Mouse (Mus musculus) G1E-ER4 (cell line): ENCODE data around the gene Fdxacb1. TPM values are rescaled to one million over a fixed set of nuclear protein-coding genes. Genes with fewer than 3 reads are reported as not detected.

Experiments
- GATA1 ChIP-seq: IDR thresholded peaks from one replicate; pipeline ENCODE4 v1.8.0; 2012; ENCODE audit warnings: low read length, inconsistent platforms
- polyA plus RNA-seq: library from polyadenylated mRNA; stranded (reverse); fragments of >175 nt; gene quantifications from 2 replicates; pipeline ENCODE4 v1.2.3, GENCODE M21; 2012

The Fdxacb1 gene
- polyA plus RNA-seq, 1 experiment, result 1.9 TPM

DNA sequence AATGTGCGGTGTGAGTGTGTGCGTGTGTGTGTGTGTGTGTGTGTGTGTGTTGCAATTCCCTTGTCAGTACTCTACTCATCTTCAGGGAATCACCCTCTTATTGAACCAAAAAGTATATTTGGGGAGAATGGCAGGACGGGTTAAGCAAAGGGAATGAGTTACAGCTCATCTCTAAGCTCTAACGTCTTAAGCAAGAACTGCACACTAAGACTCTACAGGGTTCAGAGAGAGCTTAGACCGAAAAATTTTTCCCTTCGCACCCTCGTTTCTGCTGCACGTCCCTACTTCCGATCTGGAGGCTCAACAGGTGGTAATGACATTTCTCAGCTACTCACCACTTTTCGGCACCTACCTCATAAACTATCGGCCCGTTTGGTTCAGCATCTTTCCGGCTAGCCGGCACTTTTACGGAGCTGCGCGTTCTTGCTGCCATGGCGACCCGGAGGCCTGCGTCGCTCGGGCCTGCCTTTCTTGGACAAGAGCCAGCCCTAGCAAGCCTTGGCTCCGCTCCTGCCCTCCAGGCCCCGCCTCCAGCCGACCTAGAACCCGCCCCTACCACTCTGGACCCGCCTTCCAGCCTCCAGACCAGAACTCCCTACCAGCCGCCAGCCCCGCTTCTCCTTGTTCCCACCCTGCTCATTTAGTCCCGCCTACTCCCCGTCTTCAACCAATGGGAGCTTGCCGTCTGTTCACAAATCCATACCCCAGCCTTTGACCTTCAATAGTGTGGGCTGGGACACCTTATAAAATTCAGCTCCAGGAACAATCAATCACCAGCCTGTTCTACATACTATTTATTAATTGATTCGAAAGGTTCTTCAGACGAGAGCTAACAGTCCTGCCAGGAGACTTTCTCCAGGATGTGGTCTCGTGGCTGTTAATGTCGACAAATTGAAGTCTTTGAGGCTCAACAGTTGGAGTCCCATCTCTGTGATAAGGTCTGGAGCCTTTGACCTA is 28.8 kb upstream of the Fdxacb1 start, which contains the start of gene Dixdc1:
Dixdc1 (minus strand) TSS at position 604 of the 957 bp plus-strand sequence.
- TF ChIP-seq GATA1, result no peak

DNA sequence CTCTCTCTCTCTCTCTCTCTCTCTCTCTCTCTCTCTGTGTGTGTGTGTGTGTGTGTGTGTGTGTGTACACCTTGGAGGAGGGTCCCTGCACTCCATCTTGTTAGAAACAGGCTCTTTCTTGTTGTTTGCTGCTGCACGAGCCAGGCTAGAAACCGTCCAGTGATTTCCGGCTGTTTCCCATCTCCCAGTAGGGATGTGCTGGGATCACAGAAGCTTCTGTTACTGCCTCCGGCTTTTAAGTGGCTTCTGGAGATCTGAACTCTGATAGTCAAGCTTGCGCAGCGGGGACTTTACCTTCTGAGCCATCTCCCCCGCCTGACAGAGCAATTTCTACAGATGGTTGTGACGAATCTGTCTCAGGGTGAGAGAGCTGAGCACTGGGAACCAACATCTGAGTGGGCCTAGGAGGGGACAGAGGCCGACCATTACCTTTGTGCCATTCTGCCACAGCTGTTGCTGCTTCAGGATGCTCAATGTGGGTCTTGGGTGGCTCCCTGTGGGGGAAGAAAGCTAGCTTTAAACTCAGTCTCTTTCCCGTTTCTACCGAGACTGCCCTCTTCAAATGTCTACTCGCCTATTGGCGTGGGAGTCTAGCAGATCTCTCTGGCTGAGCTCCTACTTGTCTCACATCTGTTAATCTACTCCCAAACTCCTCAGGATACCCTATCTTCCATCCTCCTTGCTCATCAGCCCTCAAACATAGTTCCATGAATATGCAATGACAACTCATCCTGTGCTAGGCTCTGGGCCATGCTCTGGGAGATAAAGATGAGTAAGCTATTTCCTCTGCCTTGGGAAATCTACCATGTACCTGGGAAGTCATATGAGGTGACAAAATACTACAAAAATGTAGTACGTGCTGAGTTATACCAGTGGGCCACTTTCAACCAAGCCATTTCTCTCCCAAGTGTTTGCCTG is 26.9 kb upstream of the Fdxacb1 start:
- TF ChIP-seq GATA1, result no peak

DNA sequence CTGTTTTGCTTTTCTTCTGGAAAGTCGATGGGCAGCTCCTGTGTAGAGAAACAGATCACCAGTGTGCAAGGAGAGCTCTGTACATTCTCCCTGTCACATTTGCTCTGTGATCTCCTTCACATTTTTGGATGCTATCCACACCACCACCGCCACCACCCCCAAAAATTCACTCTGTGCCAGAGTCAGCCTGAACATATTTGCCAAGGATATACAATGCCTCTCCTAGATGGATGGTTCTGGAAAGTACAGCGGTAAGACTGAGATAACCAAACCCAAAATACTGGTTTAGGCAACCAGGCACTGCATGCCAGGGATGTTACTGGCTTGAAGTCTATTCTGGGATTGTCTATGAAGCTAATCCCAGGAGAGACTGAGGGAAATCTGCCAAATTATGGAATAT is 25.8 kb upstream of the Fdxacb1 start:
- TF ChIP-seq GATA1, result no peak

DNA sequence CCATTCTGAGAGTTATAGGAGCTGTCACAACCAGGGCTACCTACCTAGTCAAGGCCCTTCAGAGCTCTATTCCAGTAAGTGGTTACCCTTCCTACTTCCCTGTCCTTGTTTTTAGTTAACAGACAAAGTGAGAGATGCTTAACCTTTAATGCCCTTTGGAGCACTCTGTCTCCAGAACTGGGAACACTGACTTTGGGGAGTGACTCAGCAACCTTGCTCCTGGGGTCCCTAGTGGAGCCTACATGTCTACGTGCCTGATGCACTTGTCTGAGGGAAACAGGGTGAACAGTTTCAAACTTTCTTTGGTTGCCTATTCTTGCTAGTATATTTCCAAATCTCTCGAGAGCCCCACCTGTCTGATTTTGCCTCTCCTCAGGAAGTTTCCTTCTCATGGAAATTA is 25.3 kb upstream of the Fdxacb1 start:
- no peak for TF ChIP-seq GATA1

DNA sequence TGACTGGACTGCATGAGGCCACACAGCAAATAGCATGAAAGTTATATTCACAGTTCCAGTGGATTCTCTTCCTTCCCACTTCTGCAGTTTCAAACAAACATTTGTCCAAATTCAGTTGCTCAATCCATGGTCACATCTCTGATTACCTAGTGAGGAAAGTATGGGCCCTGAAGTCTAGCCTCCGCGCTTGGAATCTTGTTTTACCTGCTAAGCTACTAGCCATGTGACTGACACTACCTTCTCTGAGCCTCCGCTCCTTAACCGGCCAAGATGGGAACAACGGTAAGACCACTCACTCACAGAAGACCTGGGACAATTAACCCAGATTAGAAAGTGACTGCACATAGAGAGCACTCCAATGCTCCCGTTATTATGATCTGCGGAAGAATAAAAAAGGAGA is 22.2 kb upstream of the Fdxacb1 start:
- no peak for TF ChIP-seq GATA1

DNA sequence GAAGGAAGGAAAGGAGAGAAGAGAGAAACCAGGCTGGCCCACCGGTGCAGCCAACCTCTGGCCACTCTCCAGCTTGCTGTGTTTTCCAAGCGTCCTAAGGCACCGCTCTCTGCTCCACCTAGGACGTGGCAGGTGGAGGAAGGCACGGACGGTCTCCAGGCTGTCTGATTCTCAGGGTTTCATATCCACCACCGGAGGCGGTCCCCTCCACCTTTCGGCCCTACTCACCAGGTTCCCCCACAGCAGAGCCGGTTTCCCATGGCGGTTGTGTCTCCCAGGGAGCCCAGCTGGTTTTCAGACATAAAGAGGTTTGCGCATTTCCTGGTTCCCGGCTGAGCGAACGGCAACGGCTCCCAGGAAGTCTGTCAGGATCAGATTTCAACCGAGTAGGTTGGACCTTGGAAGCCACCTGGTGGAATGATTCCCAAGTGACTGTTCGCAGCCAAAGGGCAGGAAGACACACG is 21.8 kb upstream of the Fdxacb1 start, which contains the start of gene 2310030G06Rik:
2310030G06Rik (minus strand) TSS at position 323 of the 464 bp plus-strand sequence.
- TF ChIP-seq GATA1, result no peak

DNA sequence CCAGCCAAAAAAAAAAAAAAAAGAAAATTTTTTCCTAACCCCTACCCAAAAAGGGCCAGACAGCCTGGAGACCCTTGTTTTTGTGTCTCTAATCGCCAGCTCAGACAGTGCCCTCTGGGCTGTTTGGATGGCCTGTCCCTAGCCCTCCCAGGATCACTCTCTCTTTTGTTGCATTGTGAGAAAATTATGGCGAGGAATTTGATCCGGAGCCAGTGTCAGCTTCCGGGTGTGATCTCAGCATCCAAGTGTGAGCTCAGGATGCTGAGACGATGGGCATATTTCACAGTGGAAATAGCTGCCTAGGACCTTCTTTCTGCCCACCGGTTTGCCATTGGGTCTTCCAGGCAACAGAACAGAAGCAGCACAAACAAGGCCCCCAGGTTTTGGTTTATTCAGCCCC is 17.3 kb upstream of the Fdxacb1 start:
- no peak for TF ChIP-seq GATA1

DNA sequence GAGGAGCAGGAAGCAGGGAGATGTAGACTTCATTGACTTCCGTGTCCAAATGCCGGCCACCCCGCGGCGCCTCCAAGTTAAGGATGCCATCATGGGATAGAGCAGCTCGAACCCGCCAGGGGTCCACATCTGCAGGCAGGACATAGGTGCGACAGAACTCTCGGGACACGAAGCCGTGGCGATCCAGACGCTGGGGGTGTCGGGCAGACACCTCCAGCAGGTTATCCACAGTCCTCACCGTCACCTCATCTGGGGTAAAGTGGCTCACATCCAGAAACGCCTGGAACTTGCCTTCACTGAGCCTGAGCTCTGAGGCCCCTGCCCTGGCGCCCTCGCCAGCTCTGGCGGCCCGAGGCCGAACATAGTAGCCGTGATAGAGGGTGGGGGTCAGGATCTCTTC is 16.7 kb upstream of the Fdxacb1 start, which contains the start of gene Cryab:
Cryab (plus strand) TSS at position 3 of the 400 bp plus-strand sequence.
- TF ChIP-seq GATA1, result no peak

DNA sequence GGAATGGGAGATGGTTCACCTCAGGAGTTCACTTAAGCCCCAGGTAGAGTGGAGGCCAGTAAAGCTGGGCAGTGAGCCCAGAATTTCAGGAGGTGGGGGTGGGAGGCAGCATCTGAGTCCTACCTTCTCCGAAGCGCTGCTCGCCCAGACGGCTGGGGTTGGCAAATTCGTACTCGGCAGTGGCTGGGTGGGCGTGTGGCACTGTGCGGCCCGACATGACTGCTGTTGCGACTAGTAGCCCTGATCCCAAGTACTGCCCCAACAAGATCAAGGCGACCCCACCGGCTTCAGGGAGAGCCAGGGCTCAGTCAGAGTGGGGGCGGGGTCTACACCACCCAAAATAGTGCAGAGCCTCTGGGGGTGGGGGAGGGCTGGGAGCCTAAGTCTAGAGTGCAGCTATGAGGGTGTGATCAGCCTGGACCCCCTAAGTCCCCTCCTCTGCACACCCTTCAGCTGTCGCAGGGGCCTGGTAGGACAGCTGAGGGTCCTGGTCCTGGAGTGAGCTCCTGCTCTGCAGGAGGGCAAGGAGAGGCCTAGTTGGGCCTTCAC is 15.9 kb upstream of the Fdxacb1 start, which contains the start of gene Hspb2:
Hspb2 (minus strand) TSS at position 301 of the 549 bp plus-strand sequence.
- TF ChIP-seq GATA1, result no peak

DNA sequence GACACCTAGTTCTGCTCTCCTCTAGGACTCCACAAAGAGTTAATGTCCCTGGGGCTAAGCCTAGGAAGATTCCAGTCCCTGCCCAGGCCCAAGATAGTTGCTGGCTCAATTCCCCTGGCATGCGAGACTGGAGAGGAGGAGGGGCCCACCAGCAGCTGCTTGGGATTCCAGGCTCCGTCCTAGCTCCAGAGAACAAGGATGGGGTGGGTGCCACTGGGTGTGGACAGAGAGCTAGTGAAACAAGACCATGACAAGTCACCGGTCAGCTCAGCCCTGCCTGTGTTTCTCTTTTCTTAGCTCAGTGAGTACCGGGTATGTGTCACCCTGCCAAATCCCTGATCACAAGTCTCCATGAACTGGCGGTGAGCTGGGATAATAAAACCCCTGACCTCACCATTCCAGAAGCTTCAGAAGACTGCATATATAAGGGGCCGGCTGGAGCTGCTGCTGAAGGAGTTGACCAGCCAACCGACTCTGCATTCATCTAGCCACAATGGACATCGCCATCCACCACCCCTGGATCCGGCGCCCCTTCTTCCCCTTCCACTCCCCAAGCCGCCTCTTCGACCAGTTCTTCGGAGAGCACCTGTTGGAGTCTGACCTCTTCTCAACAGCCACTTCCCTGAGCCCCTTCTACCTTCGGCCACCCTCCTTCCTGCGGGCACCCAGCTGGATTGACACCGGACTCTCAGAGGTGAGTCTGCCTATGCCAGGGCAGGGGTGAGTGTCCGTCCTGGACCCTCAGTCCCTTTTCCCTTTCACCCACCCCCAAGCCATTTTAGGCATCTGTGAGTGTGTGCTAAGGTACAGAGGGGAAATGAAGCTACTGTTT is 15.0 kb upstream of the Fdxacb1 start:
- no peak for TF ChIP-seq GATA1

DNA sequence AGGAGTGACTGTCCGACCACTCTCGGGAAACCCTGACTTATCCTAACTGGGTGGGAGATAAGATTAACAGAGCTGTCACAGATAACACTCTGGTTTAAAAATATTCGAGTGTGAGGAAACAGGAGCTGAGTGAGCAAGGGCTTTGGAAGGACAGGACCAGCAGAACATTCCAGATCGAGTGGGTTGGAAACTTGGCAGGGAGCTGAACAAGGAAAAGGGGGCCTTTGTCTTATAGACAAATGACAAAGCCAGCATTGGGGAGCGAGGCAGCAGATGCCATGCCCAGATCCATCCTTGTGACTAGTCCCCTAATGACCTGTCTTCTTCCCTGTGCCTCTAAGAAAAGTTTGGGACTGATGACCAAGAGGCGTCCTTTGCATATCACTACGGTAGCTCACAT is 14.1 kb upstream of the Fdxacb1 start:
- TF ChIP-seq GATA1, result no peak

DNA sequence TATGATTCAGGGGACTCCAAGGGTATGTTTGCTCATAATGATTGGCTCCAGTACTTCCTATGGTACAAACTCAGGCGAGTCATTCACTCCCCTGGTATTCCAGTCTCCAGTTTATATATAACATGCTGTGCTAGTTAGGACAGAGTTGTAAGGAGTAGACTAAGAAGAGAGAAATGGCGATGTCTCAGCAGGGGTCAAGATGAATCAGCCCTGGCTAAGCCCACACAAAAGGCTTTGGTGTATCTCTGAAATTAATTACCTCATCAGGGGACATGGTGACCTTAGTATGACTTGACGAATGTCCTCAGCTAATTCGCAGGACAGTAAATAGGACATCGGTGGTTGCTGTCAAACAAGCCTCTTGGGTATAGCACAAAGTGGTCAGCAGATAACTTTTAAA is 11.3 kb upstream of the Fdxacb1 start:
- TF ChIP-seq GATA1, result no peak

DNA sequence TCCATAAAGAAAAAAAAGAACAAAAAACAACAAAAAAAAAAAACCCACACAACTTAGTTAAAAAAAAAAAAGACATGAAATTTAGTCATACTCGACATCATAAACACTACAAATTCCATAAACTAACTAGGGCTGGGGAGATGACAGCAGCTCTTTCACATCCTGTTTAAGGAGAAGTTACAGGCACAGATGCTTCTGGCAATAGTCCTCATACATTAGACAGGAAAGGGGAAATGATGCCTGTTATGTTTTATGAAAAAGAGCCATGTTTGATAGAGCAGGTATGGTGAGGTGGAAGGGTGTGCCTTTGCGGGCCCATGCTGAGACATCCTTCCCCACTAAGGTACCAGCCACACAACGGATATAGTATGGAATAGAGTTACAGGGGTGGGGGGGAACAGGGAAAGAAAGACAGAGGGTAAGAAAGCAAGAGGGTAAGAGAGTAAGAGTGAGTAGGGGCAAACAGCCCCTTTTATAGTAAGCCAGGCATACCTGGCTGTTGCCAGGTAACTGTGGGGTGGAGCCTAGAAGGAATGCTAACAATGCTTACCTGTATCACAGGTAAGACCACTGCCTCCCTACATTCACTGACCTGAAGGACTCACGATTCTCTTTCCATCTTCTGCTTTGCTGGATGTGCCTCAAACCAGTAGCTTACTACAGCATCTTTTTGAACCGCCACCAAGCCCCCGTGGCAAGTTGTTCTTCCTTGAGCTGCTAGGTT is 6.4 kb upstream of the Fdxacb1 start:
- no peak for TF ChIP-seq GATA1

DNA sequence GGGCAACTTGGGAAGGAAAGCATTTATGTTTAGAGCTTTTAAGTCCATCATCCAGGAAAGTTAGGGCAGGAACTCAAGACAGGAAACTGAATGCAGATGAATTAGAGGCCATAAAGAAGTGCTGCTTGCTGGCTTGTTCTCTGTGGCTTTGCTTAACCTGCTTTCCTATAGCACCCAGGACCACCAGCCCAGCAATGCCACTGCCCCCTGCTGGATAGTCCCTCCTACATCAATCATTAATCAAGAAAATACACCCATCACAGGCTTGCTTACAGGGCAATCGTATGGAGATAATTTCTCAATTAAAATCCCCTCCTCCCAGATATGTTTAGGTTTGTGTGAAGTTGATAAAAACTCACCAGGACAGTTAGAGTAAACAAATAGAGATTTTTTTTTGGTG is 4.7 kb upstream of the Fdxacb1 start:
- TF ChIP-seq GATA1, result no peak
